Mouse (Mus musculus) forebrain, embryonic 11.5 days (tissue): ENCODE results near the gene Cep44. TPM values are rescaled to one million over a fixed set of nuclear protein-coding genes. Genes with fewer than 3 reads are reported as not detected.

Experiments
- ATAC-seq: fragments of 200-750 bp; cut with Nextera tagmentation; replicated peaks from 2 replicates; pipeline ENCODE4 v1.8.0; 2017; ENCODE audit warnings: moderate TSS enrichment; ENCODE audit not compliant: low FRiP score
- DNase-seq: peaks from one replicate; pipeline ENCODE4 v3.0.0-alpha.2; 2017; ENCODE audit warnings: low spot score
- H3K27ac ChIP-seq: fragments of 300-500 bp; sonication (generic); 2 replicates; pipeline ENCODE4 v1.5.1; 2014; ENCODE audit warnings: low read depth, low read length
- H3K27me3 ChIP-seq: fragments of 300-500 bp; sonication (generic); 2 replicates; pipeline ENCODE4 v1.6.1; 2014; ENCODE audit warnings: mild to moderate bottlenecking, low read length, mixed read lengths; ENCODE audit not compliant: control insufficient read depth, insufficient read depth
- H3K36me3 ChIP-seq: fragments of 300-500 bp; sonication (generic); 2 replicates; pipeline ENCODE4 v1.6.1; 2014; ENCODE audit warnings: mild to moderate bottlenecking, low read length, moderate library complexity, mixed read lengths; ENCODE audit not compliant: control insufficient read depth, insufficient read depth
- H3K4me1 ChIP-seq: fragments of 300-500 bp; sonication (generic); replicated peaks from 2 replicates; pipeline ENCODE4 v1.6.1; 2014; ENCODE audit warnings: low read length, mixed read lengths; ENCODE audit not compliant: control insufficient read depth, insufficient read depth
- H3K4me2 ChIP-seq: fragments of 300-500 bp; sonication (generic); 2 replicates; pipeline ENCODE4 v1.6.1; 2014; ENCODE audit warnings: low read depth, mild to moderate bottlenecking, low read length, moderate library complexity, mixed read lengths; ENCODE audit not compliant: severe bottlenecking
- H3K4me3 ChIP-seq: fragments of 300-500 bp; sonication (generic); 2 replicates; pipeline ENCODE4 v1.5.1; 2014; ENCODE audit warnings: low read depth, low read length
- H3K9ac ChIP-seq: fragments of 300-500 bp; sonication (generic); 2 replicates; pipeline ENCODE4 v1.6.1; 2014; ENCODE audit warnings: low read length
- H3K9me3 ChIP-seq: fragments of 300-500 bp; sonication (generic); 2 replicates; pipeline ENCODE4 v1.6.1; 2016; ENCODE audit warnings: low read length, mixed read lengths; ENCODE audit not compliant: control insufficient read depth
- WGBS: fragments of 180-500 bp; shearing (Covaris S2); extraction: QIAGEN DNeasy Blood & Tissue Kit; methylation state at CpG from one replicate; pipeline ENCODE4 v1.1.7; 2014; 5-methylcytosine and 5-hydroxymethylcytosine counted together
- polyA plus RNA-seq: library from polyadenylated mRNA; unstranded; fragments of >200 nt; fragmentation: Nextera tagmentation; extraction: Ambion mirVana; gene quantifications from 2 replicates; pipeline ENCODE4 v1.2.1, GENCODE M21; 2014

Gene Cep44
- polyA plus RNA-seq, 1 experiment from 2014 or later: 36.1 TPM

- H3K36me3 ChIP-seq: no peaks in the 10 kb centered on the region
- H3K4me2 ChIP-seq: no peak overlapping the region
- H3K4me1 ChIP-seq: no peaks in the 10 kb centered on the region
- no peak overlapping the region for H3K27ac ChIP-seq
- no peaks in the 10 kb centered on the region for H3K27me3 ChIP-seq
- no peak for ATAC-seq
- 77% methylated on average over 5 of the region's 5 CpGs for WGBS
- no peak overlapping the region for H3K4me3 ChIP-seq
- DNase-seq: no peak
- H3K9me3 ChIP-seq: no peaks in the 10 kb centered on the region
- no peak overlapping the region for H3K9ac ChIP-seq
Measured at GRCm38 (mm10) chr8:56552551-56553103, 1.8 kb upstream of the Cep44 start.

DNA sequence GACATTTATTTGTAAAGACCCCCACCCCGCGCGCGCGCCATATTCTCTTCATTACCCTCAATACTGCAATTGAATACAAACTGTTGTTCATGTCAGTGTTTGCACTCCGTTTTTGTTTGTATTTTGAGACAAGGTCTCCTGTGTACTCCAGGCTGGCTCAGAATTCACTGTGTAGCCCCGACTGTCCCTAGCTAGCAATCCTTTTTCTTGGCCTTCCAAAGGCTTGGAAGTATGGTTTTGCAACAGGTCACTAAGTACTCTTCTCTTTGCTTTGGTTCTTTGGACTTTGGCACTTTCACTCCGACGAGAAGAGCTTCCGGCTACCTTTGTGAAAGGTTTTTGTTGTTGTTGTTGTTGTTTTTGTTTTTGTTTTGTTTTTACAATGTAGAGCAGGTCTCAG, 1.2 kb upstream of the Cep44 start:
- H3K9me3 ChIP-seq: no peaks in the 10 kb centered on the region
- H3K4me2 ChIP-seq: peak overlapping the region; percentile 60
- peak overlapping the region; percentile 62 for H3K4me3 ChIP-seq
- peak overlapping the region; percentile 83; the same call in 1 of the 2 replicates for H3K9ac ChIP-seq
- no peak overlapping the region for H3K27ac ChIP-seq
- no peaks in the 10 kb centered on the region for H3K4me1 ChIP-seq
- WGBS: 30% methylated on average over 10 of the region's 10 CpGs
- H3K36me3 ChIP-seq: no peaks in the 10 kb centered on the region
- DNase-seq (no peak), ATAC-seq (no peak)
- no peaks in the 10 kb centered on the region for H3K27me3 ChIP-seq

- Histone ChIP-seq H3K27ac (no peak overlapping the region), H3K9ac (peak overlapping the region; percentile 83), H3K36me3 (no peaks in the 10 kb centered on the region), H3K4me1 (no peaks in the 10 kb centered on the region), H3K27me3 (no peaks in the 10 kb centered on the region), H3K4me2 (peak overlapping the region; percentile 60), H3K4me3 (peak overlapping the region; percentile 62), H3K9me3 (no peaks in the 10 kb centered on the region)
- 0% methylated on average over 28 of the region's 28 CpGs for WGBS
- DNase-seq (peak; percentile 79), ATAC-seq (peak; percentile 97)
Measured at GRCm38 (mm10) chr8:56551361-56551852, 560 bp upstream of the Cep44 start.

- Histone ChIP-seq H3K9ac (no peak overlapping the region), H3K36me3 (no peaks in the 10 kb centered on the region; the same call in 1 of the 2 replicates), H3K4me2 (no peak overlapping the region), H3K4me1 (no peaks in the 10 kb centered on the region), H3K9me3 (no peaks in the 10 kb centered on the region), H3K4me3 (no peak overlapping the region), H3K27me3 (no peaks in the 10 kb centered on the region), H3K27ac (no peak overlapping the region)
- ATAC-seq (no peak), DNase-seq (no peak)
- WGBS: 96% methylated on average over 2 of the region's 2 CpGs
Measured at GRCm38 (mm10) chr8:56547866-56548265, 3.0 kb downstream of the Cep44 start.

GRCm38 (mm10) chr8:56540706-56541105, 10.1 kb downstream of the Cep44 start:
- H3K9ac ChIP-seq: no peak overlapping the region
- no peaks in the 10 kb centered on the region for H3K4me1 ChIP-seq
- 93% methylated on average over 7 of the region's 7 CpGs for WGBS
- H3K27ac ChIP-seq: no peak overlapping the region
- ATAC-seq (no peak), DNase-seq (no peak)
- H3K4me3 ChIP-seq: no peak overlapping the region
- H3K9me3 ChIP-seq: no peaks in the 10 kb centered on the region
- H3K4me2 ChIP-seq: no peak overlapping the region
- no peaks in the 10 kb centered on the region; the same call in 1 of the 2 replicates for H3K36me3 ChIP-seq
- H3K27me3 ChIP-seq: no peaks in the 10 kb centered on the region

DNA sequence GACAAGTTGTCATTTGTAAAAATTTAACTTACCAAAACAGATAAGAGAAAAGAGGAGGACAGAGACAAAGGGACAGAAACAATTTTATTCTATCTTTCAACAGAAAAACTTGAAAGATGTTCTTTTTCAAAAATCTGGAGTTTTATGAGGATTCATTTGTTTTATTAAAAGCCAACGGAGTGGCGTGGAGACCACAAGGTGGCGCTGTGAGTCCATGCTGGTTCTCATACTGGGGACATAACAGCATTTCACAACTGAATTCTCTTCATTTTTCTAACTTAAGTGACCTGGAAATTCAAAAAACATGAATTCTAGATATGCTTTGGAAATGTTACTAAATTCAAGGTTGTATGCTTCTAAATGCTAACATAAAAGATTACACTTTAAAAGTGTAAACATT, 20.5 kb downstream of the Cep44 start:
- no peak overlapping the region for H3K4me3 ChIP-seq
- H3K9me3 ChIP-seq: no peaks in the 10 kb centered on the region
- no peak overlapping the region for H3K4me2 ChIP-seq
- H3K4me1 ChIP-seq: no peaks in the 10 kb centered on the region
- WGBS: 7% methylated on average over 3 of the region's 3 CpGs
- no peaks in the 10 kb centered on the region for H3K36me3 ChIP-seq
- no peaks in the 10 kb centered on the region for H3K27me3 ChIP-seq
- H3K9ac ChIP-seq: no peak overlapping the region
- DNase-seq: peak; percentile 73
- no peak overlapping the region for H3K27ac ChIP-seq
- no peak for ATAC-seq

- H3K9ac ChIP-seq: no peak overlapping the region
- no peak overlapping the region for H3K4me3 ChIP-seq
- DNase-seq (no peak), ATAC-seq (no peak)
- H3K27me3 ChIP-seq: no peaks in the 10 kb centered on the region
- H3K4me1 ChIP-seq: no peaks in the 10 kb centered on the region
- no peak overlapping the region for H3K27ac ChIP-seq
- H3K9me3 ChIP-seq: no peaks in the 10 kb centered on the region
- 85% methylated on average over 6 of the region's 6 CpGs for WGBS
- no peak overlapping the region for H3K4me2 ChIP-seq
- no peaks in the 10 kb centered on the region for H3K36me3 ChIP-seq
Measured at GRCm38 (mm10) chr8:56528869-56529268, 22.0 kb downstream of the Cep44 start.

DNA sequence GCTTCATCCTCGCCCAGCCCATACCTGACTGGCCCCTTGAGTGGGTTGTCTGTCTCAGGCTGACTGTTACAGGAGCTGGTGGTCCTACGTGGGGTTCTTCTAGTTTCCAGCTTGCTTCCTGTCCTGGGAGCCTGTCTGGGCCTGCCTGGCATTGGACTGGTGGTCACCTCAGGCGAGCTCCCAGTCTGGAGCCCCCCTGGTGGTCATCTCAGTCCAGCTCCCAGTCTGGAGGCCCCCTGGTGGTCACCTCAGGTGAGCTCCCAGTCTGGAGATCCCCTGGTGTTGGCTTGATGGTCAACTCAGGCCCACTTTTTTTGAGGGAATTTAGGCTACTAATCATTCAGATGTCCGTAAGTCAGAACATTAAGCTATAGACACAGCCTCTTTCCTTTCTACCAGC, 29.8 kb downstream of the Cep44 start:
- Histone ChIP-seq H3K27ac (no peak overlapping the region), H3K27me3 (no peaks in the 10 kb centered on the region), H3K9me3 (no peaks in the 10 kb centered on the region), H3K4me3 (no peak overlapping the region), H3K36me3 (no peaks in the 10 kb centered on the region), H3K4me1 (no peaks in the 10 kb centered on the region), H3K9ac (no peak overlapping the region), H3K4me2 (no peak overlapping the region)
- ATAC-seq (no peak), DNase-seq (no peak)
- WGBS: 83% methylated on average over 4 of the region's 4 CpGs

DNA sequence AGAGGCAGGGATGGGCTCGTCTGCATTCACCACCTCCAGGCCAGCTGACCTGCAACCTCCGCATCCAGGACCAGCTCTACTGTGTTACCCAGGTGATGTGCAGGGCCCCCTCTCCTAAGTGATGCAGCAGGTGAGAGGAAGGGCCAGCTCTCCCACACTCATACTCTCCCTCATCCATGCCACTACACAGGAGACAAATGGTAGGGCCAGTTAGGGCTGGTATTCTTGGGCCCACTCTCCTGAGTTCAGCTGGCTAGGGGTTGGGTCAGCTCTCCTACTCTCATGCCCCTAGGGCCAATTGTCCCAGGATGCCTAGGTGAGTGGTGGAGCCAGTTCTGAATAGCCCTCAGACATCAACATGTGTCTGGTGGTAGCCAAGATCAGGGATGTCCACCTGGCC, 30.6 kb downstream of the Cep44 start:
- Histone ChIP-seq H3K27me3 (no peaks in the 10 kb centered on the region), H3K9ac (no peak overlapping the region), H3K27ac (no peak overlapping the region), H3K9me3 (no peaks in the 10 kb centered on the region), H3K4me3 (no peak overlapping the region), H3K4me2 (no peak overlapping the region), H3K36me3 (no peaks in the 10 kb centered on the region), H3K4me1 (no peaks in the 10 kb centered on the region)
- 78% methylated on average over 2 of the region's 2 CpGs for WGBS
- no peak for DNase-seq
- ATAC-seq: 0 out of 2 replicates have a peak, but pooled peaks have one; percentile 15
